Mouse (Mus musculus) ES-Bruce4 (cell line): ENCODE data around the gene Kif3b.

Source experiments
- CTCF ChIP-seq: IDR thresholded peaks from one replicate; pipeline ENCODE4 v1.8.1; 2011; ENCODE audit warnings: low read depth, low read length
- EP300 ChIP-seq: IDR thresholded peaks from 2 replicates; pipeline ENCODE4 v1.6.1; 2011; ENCODE audit warnings: low read depth, low read length; ENCODE audit not compliant: insufficient read depth
- POLR2A ChIP-seq: IDR thresholded peaks from one replicate; pipeline ENCODE4 v1.8.1; 2011; ENCODE audit warnings: low read length; ENCODE audit not compliant: insufficient read depth

DNA sequence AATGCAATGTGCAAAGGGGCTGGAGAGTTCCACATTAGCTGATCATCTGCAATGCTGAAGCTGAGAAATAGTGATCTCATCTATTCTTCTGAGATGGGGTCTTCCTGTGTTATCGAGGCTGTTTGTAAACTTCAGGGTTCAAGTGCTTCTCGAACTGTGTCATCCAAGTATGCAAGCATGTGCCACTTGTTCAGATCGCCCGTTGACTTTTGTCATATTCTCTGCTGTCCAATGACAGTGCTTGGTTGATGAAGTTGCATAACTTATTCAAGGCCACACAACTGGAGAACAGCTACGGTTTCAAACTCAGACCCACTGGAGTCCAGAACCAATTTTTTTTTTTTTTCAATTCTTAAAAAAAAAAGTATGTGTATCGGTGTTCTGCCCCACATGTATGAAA is 51.0 kb downstream of the Kif3b start:
- TF ChIP-seq POLR2A (no peak), CTCF (no peak), EP300 (no peak)
